Mouse (Mus musculus) ES-Bruce4 (cell line): Measurements from ENCODE around the gene Eef1b2. TPM values are rescaled to one million over a fixed set of nuclear protein-coding genes. Genes with fewer than 3 reads are reported as not detected.
"Not testable (repeated sequence)": the region's sequence is repeated elsewhere in the genome, so short reads cannot be mapped to it uniquely, and the experiment has no call there.

Experiments used
- H3K27ac ChIP-seq: 2 replicates; pipeline ENCODE4 v1.5.1; 2012; ENCODE audit warnings: low read length, inconsistent platforms; ENCODE audit not compliant: insufficient read depth
- H3K27me3 ChIP-seq: 2 replicates; pipeline ENCODE4 v1.6.1; 2012; ENCODE audit warnings: mild to moderate bottlenecking, low read length, inconsistent platforms; ENCODE audit not compliant: control insufficient read depth, poor library complexity, insufficient read depth, severe bottlenecking
- H3K36me3 ChIP-seq: 2 replicates; pipeline ENCODE4 v1.6.1; 2012; ENCODE audit warnings: inconsistent platforms, mild to moderate bottlenecking, low read length, moderate library complexity; ENCODE audit not compliant: control insufficient read depth, poor library complexity, insufficient read depth, severe bottlenecking
- H3K4me1 ChIP-seq: one replicate; pipeline ENCODE4 v1.8.1; 2011; ENCODE audit warnings: low read length; ENCODE audit not compliant: control insufficient read depth, insufficient read depth
- H3K4me3 ChIP-seq: 2 replicates; pipeline ENCODE4 v1.5.1; 2011; ENCODE audit warnings: low read depth, mild to moderate bottlenecking, low read length
- H3K9ac ChIP-seq: 2 replicates; pipeline ENCODE4 v1.6.1; 2012; ENCODE audit warnings: low read depth, mild to moderate bottlenecking, inconsistent platforms; ENCODE audit not compliant: poor library complexity, severe bottlenecking
- H3K9me3 ChIP-seq: replicated peaks from 2 replicates; pipeline ENCODE4 v1.6.1; 2012; ENCODE audit warnings: mild to moderate bottlenecking, low read length, inconsistent platforms; ENCODE audit not compliant: control insufficient read depth, poor library complexity, insufficient read depth, severe bottlenecking
- CTCF ChIP-seq: IDR thresholded peaks from one replicate; pipeline ENCODE4 v1.8.1; 2011; ENCODE audit warnings: low read depth, low read length
- EP300 ChIP-seq: IDR thresholded peaks from 2 replicates; pipeline ENCODE4 v1.6.1; 2011; ENCODE audit warnings: low read depth, low read length; ENCODE audit not compliant: insufficient read depth
- POLR2A ChIP-seq: IDR thresholded peaks from one replicate; pipeline ENCODE4 v1.8.1; 2011; ENCODE audit warnings: low read length; ENCODE audit not compliant: insufficient read depth
- polyA plus RNA-seq: library from polyadenylated mRNA; stranded (reverse); fragments of >200 nt; gene quantifications from 2 replicates; pipeline ENCODE4 v1.2.4, GENCODE M21; 2011; ENCODE audit warnings: low read depth; ENCODE audit not compliant: missing spikeins, insufficient read depth, insufficient read length

Eef1b2 gene
- polyA plus RNA-seq, 1 experiment = 2,095 TPM

- Histone ChIP-seq H3K36me3 (peaks cover 25% of the 10 kb centered on the region), H3K27ac (no peak overlapping the region), H3K9ac (no peak overlapping the region), H3K9me3 (no peaks in the 10 kb centered on the region), H3K4me1 (no peaks in the 10 kb centered on the region), H3K27me3 (no peaks in the 10 kb centered on the region), H3K4me3 (no peak overlapping the region)
- TF ChIP-seq POLR2A = no peak
- TF ChIP-seq CTCF = no peak
- TF ChIP-seq EP300 = no peak
Measured at GRCm38 (mm10) chr1:63182636-63183270, 6.1 kb downstream of the Eef1b2 start.

DNA sequence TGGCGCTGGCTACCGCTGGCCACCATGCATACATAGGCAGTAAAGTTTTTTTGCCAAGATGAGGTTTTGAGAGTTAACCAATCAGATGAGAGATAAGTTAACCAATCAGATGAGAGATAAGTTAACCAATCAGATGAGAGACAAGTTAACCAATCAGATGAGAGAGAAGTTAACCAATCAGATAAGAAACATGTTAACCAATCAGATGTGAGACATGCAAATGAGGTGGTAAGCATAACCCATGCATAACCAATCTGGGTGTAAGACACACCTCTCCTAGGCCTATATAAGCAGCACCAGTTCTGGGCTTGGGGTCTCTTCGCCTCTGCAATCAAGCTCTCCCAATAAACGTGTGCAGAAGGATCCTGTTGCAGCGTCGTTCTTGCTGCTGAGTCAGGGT, 8.8 kb downstream of the Eef1b2 start:
- not testable (repeated sequence) for H3K9me3 ChIP-seq, H3K27ac ChIP-seq, H3K36me3 ChIP-seq, H3K27me3 ChIP-seq, H3K9ac ChIP-seq, H3K4me3 ChIP-seq, H3K4me1 ChIP-seq

- Histone ChIP-seq H3K36me3 (no peaks in the 10 kb centered on the region), H3K9me3 (no peaks in the 10 kb centered on the region), H3K9ac (no peak overlapping the region), H3K27me3 (no peaks in the 10 kb centered on the region), H3K4me1 (no peaks in the 10 kb centered on the region), H3K4me3 (no peak overlapping the region), H3K27ac (no peak overlapping the region)
- TF ChIP-seq POLR2A = no peak
Measured at GRCm38 (mm10) chr1:63188536-63188935, 11.9 kb downstream of the Eef1b2 start.

- H3K9ac ChIP-seq = no peak overlapping the region
- no peak for TF ChIP-seq EP300
- no peak for TF ChIP-seq CTCF
- no peak for TF ChIP-seq POLR2A
- no peaks in the 10 kb centered on the region for H3K9me3 ChIP-seq
- no peaks in the 10 kb centered on the region for H3K27me3 ChIP-seq
- H3K4me3 ChIP-seq = no peak overlapping the region
- H3K4me1 ChIP-seq = peaks cover 2% of the 10 kb centered on the region
- no peaks in the 10 kb centered on the region for H3K36me3 ChIP-seq
- H3K27ac ChIP-seq = no peak overlapping the region
Measured at GRCm38 (mm10) chr1:63190851-63191250, 14.2 kb downstream of the Eef1b2 start.

- H3K27me3 ChIP-seq = no peaks in the 10 kb centered on the region
- H3K4me1 ChIP-seq = peaks cover 2% of the 10 kb centered on the region
- TF ChIP-seq POLR2A = no peak
- no peak for TF ChIP-seq EP300
- TF ChIP-seq CTCF = no peak
- no peak overlapping the region for H3K27ac ChIP-seq
- no peak overlapping the region for H3K4me3 ChIP-seq
- H3K9ac ChIP-seq = no peak overlapping the region
- no peaks in the 10 kb centered on the region for H3K9me3 ChIP-seq
- no peaks in the 10 kb centered on the region for H3K36me3 ChIP-seq
Measured at GRCm38 (mm10) chr1:63192306-63193065, 15.9 kb downstream of the Eef1b2 start.

- H3K4me3 ChIP-seq = no peak overlapping the region
- no peaks in the 10 kb centered on the region for H3K27me3 ChIP-seq
- no peaks in the 10 kb centered on the region for H3K36me3 ChIP-seq
- 0 out of 2 replicates have a peak, but pooled peaks cover 5% of the 10 kb centered on the region for H3K9me3 ChIP-seq
- no peak overlapping the region for H3K9ac ChIP-seq
- TF ChIP-seq EP300 = no peak
- no peak for TF ChIP-seq CTCF
- no peak for TF ChIP-seq POLR2A
- H3K27ac ChIP-seq = 0 out of 2 replicates have a peak overlapping the region, but pooled peaks have one; percentile 6
- H3K4me1 ChIP-seq = peaks cover 2% of the 10 kb centered on the region
Measured at GRCm38 (mm10) chr1:63195848-63196512, 19.4 kb downstream of the Eef1b2 start.
